Mouse (Mus musculus) liver, embryonic 14.5 days (tissue): Measurements from ENCODE around the gene Ccdc146. TPM values are rescaled to one million over a fixed set of nuclear protein-coding genes. Genes with fewer than 3 reads are reported as not detected.

ENCODE experiments used
- ATAC-seq: fragments of 200-750 bp; cut with Nextera tagmentation; 2 replicates; pipeline ENCODE4 v1.8.0; 2017; ENCODE audit warnings: moderate number of reproducible peaks, mild to moderate bottlenecking, moderate library complexity; ENCODE audit not compliant: insufficient read depth
- DNase-seq, 3 experiments: peaks; one replicate each; pipeline ENCODE4 v3.0.0-alpha.2; 2012 to 2013; ENCODE audit warnings: low read depth in 3 of 3, low spot score in 3 of 3
- H3K27ac ChIP-seq: fragments of 300-500 bp; sonication (generic); 2 replicates; pipeline ENCODE4 v1.5.1; 2014; ENCODE audit warnings: moderate library complexity, mild to moderate bottlenecking, control low read depth, inconsistent platforms
- H3K27me3 ChIP-seq: fragments of 300-500 bp; sonication (generic); 2 replicates; pipeline ENCODE4 v1.6.1; 2014; ENCODE audit warnings: mild to moderate bottlenecking, low read length, moderate library complexity; ENCODE audit not compliant: control insufficient read depth, insufficient read depth
- H3K36me3 ChIP-seq: fragments of 300-500 bp; sonication (generic); replicated peaks from 2 replicates; pipeline ENCODE4 v1.6.1; 2014; ENCODE audit warnings: low read depth; ENCODE audit not compliant: control insufficient read depth, insufficient read depth
- H3K4me1 ChIP-seq, 2 experiments: fragments of 200-500 bp in 1 of 2; fragments of 300-500 bp in 1 of 2; sonication (generic) in 1 of 2; replicated peaks; 2 replicates each; pipeline ENCODE4 v1.6.1; 2012 to 2014; ENCODE audit warnings: antibody characterized with exemption in 1 of 2, inconsistent platforms in 1 of 2, low read length in 1 of 2; ENCODE audit not compliant: control insufficient read depth in 2 of 2, insufficient read depth in 2 of 2
- H3K4me2 ChIP-seq: fragments of 300-500 bp; sonication (generic); 2 replicates; pipeline ENCODE4 v1.6.1; 2014; ENCODE audit warnings: low read depth, mild to moderate bottlenecking, control low read depth, moderate library complexity
- H3K4me3 ChIP-seq, 2 experiments: fragments of 200-500 bp in 1 of 2; fragments of 300-500 bp in 1 of 2; sonication (generic) in 1 of 2; 2 replicates each; pipeline ENCODE4 v1.5.1; 2012 to 2014; ENCODE audit warnings: low read depth in 2 of 2, low read length in 2 of 2, mild to moderate bottlenecking in 2 of 2, control low read depth in 1 of 2, inconsistent platforms in 1 of 2, moderate library complexity in 1 of 2; ENCODE audit not compliant: insufficient read depth in 1 of 2
- H3K9ac ChIP-seq: fragments of 300-500 bp; sonication (generic); replicated peaks from 2 replicates; pipeline ENCODE4 v1.6.1; 2014; ENCODE audit warnings: mild to moderate bottlenecking, control low read depth, moderate library complexity
- H3K9me3 ChIP-seq: fragments of 300-500 bp; sonication (generic); 2 replicates; pipeline ENCODE4 v1.6.1; 2016; ENCODE audit warnings: low read length, mixed read lengths; ENCODE audit not compliant: control insufficient read depth
- CTCF ChIP-seq: IDR thresholded peaks from 2 replicates; pipeline ENCODE4 v1.5.1; 2016; ENCODE audit warnings: antibody characterized with exemption, low read depth, control low read depth
- EP300 ChIP-seq: IDR thresholded peaks from 2 replicates; pipeline ENCODE4 v1.6.1; 2016; ENCODE audit warnings: antibody characterized with exemption, low read depth
- WGBS: fragments of 180-500 bp; shearing (Covaris S2); extraction: QIAGEN DNeasy Blood & Tissue Kit; methylation state at CpG from one replicate; pipeline ENCODE4 v1.1.7; 2014; ENCODE audit not compliant: insufficient replicate concordance; 5-methylcytosine and 5-hydroxymethylcytosine counted together
- polyA plus RNA-seq, 2 experiments: library from polyadenylated mRNA; depleted of rRNA in 1 of 2; stranded (reverse) in 1 of 2; unstranded in 1 of 2; fragments of >200 nt; fragmentation: Nextera tagmentation in 1 of 2; extraction: Ambion mirVana in 1 of 2; gene quantifications; 2 replicates each; pipeline versions ENCODE4 v1.2.1 to v1.2.3; 2012 to 2014

Ccdc146 gene
- polyA plus RNA-seq, 2 experiments, result 0.04 TPM; not detected in 1

DNA sequence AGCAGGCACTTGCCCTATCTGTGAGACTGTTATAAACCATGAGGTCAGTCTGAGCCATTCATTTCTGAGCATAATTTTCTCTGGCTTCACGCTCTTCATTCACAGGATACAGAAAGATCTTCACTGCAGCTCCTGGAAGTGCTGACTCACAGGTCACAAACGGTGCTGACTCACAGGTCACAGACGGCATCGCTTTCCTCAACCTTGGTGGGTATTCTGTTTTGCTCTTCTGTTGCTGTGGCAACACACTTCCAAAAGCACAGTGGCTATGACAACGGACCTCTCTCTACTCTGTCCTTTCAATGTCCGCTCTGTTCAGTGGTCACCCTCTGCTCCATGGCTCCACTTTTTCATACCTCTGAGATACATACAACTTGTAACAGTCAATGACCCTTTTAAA is 177.7 kb downstream of the Ccdc146 start:
- WGBS, result 50% methylated on average over 6 of the region's 6 CpGs
- TF ChIP-seq EP300 (no peak), CTCF (no peak)
- H3K4me2 ChIP-seq, result no peak overlapping the region
- ATAC-seq (no peak), DNase-seq (no peak)
- H3K4me1 ChIP-seq, result 0 out of 4 replicates have a peak, but pooled peaks cover 0 to 2% of the 10 kb centered on the region in 2 experiments
- H3K9me3 ChIP-seq, result no peaks in the 10 kb centered on the region
- no peak overlapping the region for H3K27ac ChIP-seq
- no peak overlapping the region for H3K9ac ChIP-seq
- H3K4me3 ChIP-seq, result no peak overlapping the region
- H3K27me3 ChIP-seq, result no peaks in the 10 kb centered on the region
- no peaks in the 10 kb centered on the region for H3K36me3 ChIP-seq

DNA sequence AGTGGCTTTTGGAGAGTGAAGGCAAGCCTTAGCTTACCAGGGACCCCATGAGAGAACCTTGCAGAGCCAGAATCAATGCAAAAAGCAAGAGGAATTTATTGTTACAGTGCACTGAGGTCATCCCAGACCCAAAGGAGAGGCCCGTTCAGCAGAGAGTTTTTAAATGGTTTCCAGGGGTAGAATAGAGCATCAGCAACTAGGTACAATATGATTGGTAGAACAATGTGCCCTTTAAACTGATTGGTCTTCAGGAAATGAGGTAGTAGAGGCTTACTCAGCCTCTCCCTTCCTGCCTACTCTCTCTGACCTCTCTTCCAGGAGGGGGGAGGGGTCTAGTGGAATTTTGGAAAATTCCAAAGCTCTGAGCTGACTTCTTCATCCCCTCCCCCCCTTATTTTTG is 179.2 kb downstream of the Ccdc146 start:
- Histone ChIP-seq H3K4me1 (0 out of 4 replicates have a peak, but pooled peaks cover 0 to 2% of the 10 kb centered on the region in 2 experiments), H3K4me3 (no peak overlapping the region), H3K9me3 (no peaks in the 10 kb centered on the region), H3K27me3 (no peaks in the 10 kb centered on the region), H3K27ac (no peak overlapping the region), H3K9ac (no peak overlapping the region), H3K36me3 (no peaks in the 10 kb centered on the region), H3K4me2 (no peak overlapping the region)
- DNase-seq, result no peak
- WGBS, result 34% methylated on average over 1 of the region's 1 CpGs
- no peak for TF ChIP-seq EP300
- no peak for TF ChIP-seq CTCF
- no peak for ATAC-seq

DNA sequence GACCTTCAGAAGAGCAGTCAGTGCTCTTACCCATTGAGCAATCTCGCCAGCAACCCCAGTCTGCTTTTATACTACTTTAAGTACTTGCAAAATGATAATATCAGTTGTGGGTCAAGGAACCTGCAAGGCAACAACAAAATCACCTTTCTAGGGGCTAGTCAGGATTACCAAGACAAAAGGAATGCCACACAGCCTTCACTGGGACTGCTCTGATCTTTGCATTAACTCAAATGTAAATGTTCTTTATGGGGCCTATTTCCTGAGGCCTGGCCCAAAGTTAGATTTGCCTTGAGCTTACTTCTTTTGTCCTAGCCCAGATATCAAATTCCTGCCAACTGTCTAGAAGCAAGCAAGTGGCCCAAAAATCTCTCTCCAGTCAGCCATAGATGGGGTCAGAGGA is 179.9 kb downstream of the Ccdc146 start:
- Histone ChIP-seq H3K9me3 (no peaks in the 10 kb centered on the region), H3K27me3 (no peaks in the 10 kb centered on the region), H3K4me1 (0 out of 4 replicates have a peak, but pooled peaks cover 0 to 2% of the 10 kb centered on the region in 2 experiments), H3K4me3 (no peak overlapping the region), H3K27ac (no peak overlapping the region), H3K9ac (no peak overlapping the region), H3K4me2 (no peak overlapping the region), H3K36me3 (no peaks in the 10 kb centered on the region)
- no peak for ATAC-seq
- no peak for DNase-seq
- 71% methylated on average over 1 of the region's 1 CpGs for WGBS
- no peak for TF ChIP-seq EP300
- no peak for TF ChIP-seq CTCF

Other genes with a start within 250 kb of the Ccdc146 start
- gene Gsap, start 238.4 kb downstream of the Ccdc146 start, polyA plus RNA-seq (2012; rRNA removed), result 0.69 and 1.3 TPM in 2 replicates
- gene Gsap, start 238.4 kb downstream of the Ccdc146 start, polyA plus RNA-seq (2014; fragmentation: Nextera tagmentation; extraction: Ambion mirVana), result 2.1 and 2.6 TPM in 2 replicates
- 0.82 and 1.1 TPM in 2 replicates for gene Fgl2, start 52.0 kb downstream of the Ccdc146 start, polyA plus RNA-seq (2012; rRNA removed)
- 1.6 and 1.7 TPM in 2 replicates for gene Fgl2, start 52.0 kb downstream of the Ccdc146 start, polyA plus RNA-seq (2014; fragmentation: Nextera tagmentation; extraction: Ambion mirVana)
- gene Fam185a, start 281 bp upstream of the Ccdc146 start, polyA plus RNA-seq (2012; rRNA removed), result 1.5 and 1.8 TPM in 2 replicates
- gene Fam185a, start 281 bp upstream of the Ccdc146 start, polyA plus RNA-seq (2014; fragmentation: Nextera tagmentation; extraction: Ambion mirVana), result 2.8 and 3.1 TPM in 2 replicates
- gene Lrrc17, start 118.9 kb upstream of the Ccdc146 start, polyA plus RNA-seq (2012; rRNA removed), result 0.43 and 0.93 TPM in 2 replicates
- gene Lrrc17, start 118.9 kb upstream of the Ccdc146 start, polyA plus RNA-seq (2014; fragmentation: Nextera tagmentation; extraction: Ambion mirVana), result 0.85 and 1.1 TPM in 2 replicates
- gene Fbxl13, start 221.0 kb upstream of the Ccdc146 start, polyA plus RNA-seq (2012; rRNA removed), result 0.08 and 0.14 TPM in 2 replicates
- gene Fbxl13, start 221.0 kb upstream of the Ccdc146 start, polyA plus RNA-seq (2014; fragmentation: Nextera tagmentation; extraction: Ambion mirVana), result 0.05 and 0.24 TPM in 2 replicates
- 7.2 and 9.0 TPM in 2 replicates for gene Armc10, start 221.1 kb upstream of the Ccdc146 start, polyA plus RNA-seq (2012; rRNA removed)
- 7.2 and 7.4 TPM in 2 replicates for gene Armc10, start 221.1 kb upstream of the Ccdc146 start, polyA plus RNA-seq (2014; fragmentation: Nextera tagmentation; extraction: Ambion mirVana)